Mouse (Mus musculus) adrenal gland, postnatal 25 days (tissue): ENCODE measurements around the gene Calcoco1. TPM values are rescaled to one million over a fixed set of nuclear protein-coding genes. Genes with fewer than 3 reads are reported as not detected.

Experiments
- DNase-seq: peaks from one replicate; pipeline ENCODE4 v3.0.0; 2021; ENCODE audit warnings: mixed read lengths
- total RNA-seq: library from RNA; stranded (reverse); gene quantifications from 2 replicates; pipeline ENCODE4 v1.2.3, GENCODE M21; 2021

Gene Calcoco1
- total RNA-seq, 1 experiment from 2014 or later, result 147 TPM

GRCm38 (mm10) chr15:102737092-102737491 is 15.1 kb upstream of the Calcoco1 start:
- no peak for DNase-seq

- no peak for DNase-seq
These were observed 14.4 kb upstream of the Calcoco1 start for GRCm38 (mm10) chr15:102736127-102736944.

- DNase-seq, result no peak
These were observed 13.1 kb upstream of the Calcoco1 start for GRCm38 (mm10) chr15:102735031-102735430.

GRCm38 (mm10) chr15:102733759-102734531 is 12.0 kb upstream of the Calcoco1 start:
- DNase-seq, result no peak

GRCm38 (mm10) chr15:102733233-102733632 is 11.3 kb upstream of the Calcoco1 start:
- peak; percentile 42 for DNase-seq

GRCm38 (mm10) chr15:102732406-102732805 is 10.4 kb upstream of the Calcoco1 start:
- DNase-seq, result no peak

- DNase-seq, result no peak
These were observed 6.0 kb upstream of the Calcoco1 start for GRCm38 (mm10) chr15:102727951-102728350.

GRCm38 (mm10) chr15:102723358-102724135 is 1.6 kb upstream of the Calcoco1 start:
- DNase-seq, result no peak

GRCm38 (mm10) chr15:102722500-102722931 is 538 bp upstream of the Calcoco1 start:
- no peak for DNase-seq

GRCm38 (mm10) chr15:102721016-102721898 is 721 bp downstream of the Calcoco1 start:
- no peak for DNase-seq

GRCm38 (mm10) chr15:102716132-102716531 is 5.8 kb downstream of the Calcoco1 start:
- DNase-seq, result peak; percentile 50

- DNase-seq, result no peak
These were observed 14.2 kb downstream of the Calcoco1 start for GRCm38 (mm10) chr15:102707736-102708269.

- DNase-seq, result no peak
These were observed 16.0 kb downstream of the Calcoco1 start for GRCm38 (mm10) chr15:102705923-102706503.

GRCm38 (mm10) chr15:102705226-102705894 is 16.6 kb downstream of the Calcoco1 start:
- DNase-seq, result no peak

GRCm38 (mm10) chr15:102704806-102705205 is 17.2 kb downstream of the Calcoco1 start:
- no peak for DNase-seq

GRCm38 (mm10) chr15:102702972-102703371 is 19.0 kb downstream of the Calcoco1 start:
- no peak for DNase-seq

- DNase-seq, result peak; percentile 87
These were observed 23.8 kb downstream of the Calcoco1 start for GRCm38 (mm10) chr15:102698193-102698592.

GRCm38 (mm10) chr15:102696899-102697298 is 25.1 kb downstream of the Calcoco1 start:
- DNase-seq, result no peak

- DNase-seq, result peak; percentile 61
These were observed 28.4 kb downstream of the Calcoco1 start for GRCm38 (mm10) chr15:102693600-102693999.

- DNase-seq, result peak; percentile 74
These were observed 29.0 kb downstream of the Calcoco1 start for GRCm38 (mm10) chr15:102692991-102693411.
